ENCODE assay signal across 12 mouse cellular contexts in the genomic region with DNA sequence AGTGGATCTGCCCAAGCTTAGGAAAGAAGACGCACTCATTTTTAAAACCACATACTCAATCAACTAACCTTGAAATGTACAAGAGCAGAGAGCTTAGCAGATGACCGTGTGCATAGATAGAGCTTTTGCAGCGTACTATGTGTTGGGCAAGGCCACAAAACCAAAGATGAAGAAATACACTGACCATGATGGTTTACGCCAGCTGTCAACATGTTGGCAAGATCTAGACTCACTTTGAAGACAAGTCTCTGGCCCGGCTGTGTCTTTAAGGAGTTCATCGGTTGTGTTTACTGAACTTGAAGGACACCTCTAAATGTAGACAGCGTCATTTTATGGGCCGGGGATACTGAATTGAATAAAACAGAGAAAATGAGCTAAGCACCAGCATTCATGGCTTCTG.
"Had no signal": no experiment of that assay in that cellular context is flagged by ENCODE, and none has a peak within 500 bp of the region (broad histone marks: within the 10 kb centered on the region; RNA-seq: fewer than 3 reads in every experiment).

No protein-coding gene starts in this region.

- ATAC-seq: midbrain, embryonic 16.5 days had no signal

- DNase-seq: kidney, adult 11 months; kidney, adult 9 months; kidney, postnatal 36 days; layer of hippocampus, adult 9-11 months; layer of hippocampus, postnatal 36 days; right cerebral cortex, adult 18-20 months; right cerebral cortex, postnatal 25 days; thymus, postnatal 4 days had no signal

- H3K4me1 ChIP-seq: midbrain, embryonic 12.5 days; neural tube, embryonic 13.5 days had no signal

- H3K36me3 ChIP-seq: limb, embryonic 13.5 days; midbrain, embryonic 12.5 days; neural tube, embryonic 13.5 days had no signal

- H3K9me3 ChIP-seq: limb, embryonic 13.5 days; midbrain, embryonic 12.5 days; neural tube, embryonic 13.5 days had no signal

- H3K4me3 ChIP-seq: limb, embryonic 13.5 days; midbrain, embryonic 12.5 days; neural tube, embryonic 13.5 days had no signal

- H3K27me3 ChIP-seq: limb, embryonic 13.5 days; midbrain, embryonic 12.5 days; neural tube, embryonic 13.5 days had no signal
